Mouse (Mus musculus): ENCODE measurements around the gene Iqce. TPM values are rescaled to one million over a fixed set of nuclear protein-coding genes. Genes with fewer than 3 reads are reported as not detected.

Iqce gene
- polyA plus RNA-seq, 1 experiment from 2014 or later: 7.9 TPM

DNA sequence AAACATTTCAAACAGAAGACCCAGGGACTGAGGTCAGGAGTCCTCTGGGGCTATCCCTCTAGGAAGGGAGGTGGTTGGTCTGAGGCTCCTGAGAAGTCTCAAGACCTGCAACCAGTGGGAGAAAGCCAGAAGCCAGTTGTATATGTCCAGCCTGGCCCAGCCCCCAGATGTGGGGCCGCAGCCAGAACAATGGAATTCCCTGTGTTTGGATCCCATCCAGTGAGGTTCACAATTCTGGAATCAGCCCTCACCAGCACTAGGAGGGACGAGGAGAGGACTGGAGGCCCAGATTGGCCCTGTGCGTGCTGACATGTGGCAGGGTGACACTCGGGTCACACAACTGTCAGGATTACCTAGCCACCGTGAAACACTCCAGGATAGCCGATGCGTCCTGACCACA, 49.6 kb downstream of the Iqce start:
- no peak for ATAC-seq
- Histone ChIP-seq H3K27me3 (replicated peaks) (no peaks in the 10 kb centered on the region; the same call in 1 of the 2 replicates), H3K27ac (no peak overlapping the region), H3K4me2 (no peak overlapping the region), H3K4me3 (no peak overlapping the region), H3K9ac (no peak overlapping the region), H3K36me3 (no peaks in the 10 kb centered on the region), H3K4me1 (peaks cover 40% of the 10 kb centered on the region), H3K9me3 (replicated peaks) (no peaks in the 10 kb centered on the region)
- WGBS (ENCODE audit: insufficient replicate concordance): 76% methylated on average over 7 of the region's 7 CpGs

DNA sequence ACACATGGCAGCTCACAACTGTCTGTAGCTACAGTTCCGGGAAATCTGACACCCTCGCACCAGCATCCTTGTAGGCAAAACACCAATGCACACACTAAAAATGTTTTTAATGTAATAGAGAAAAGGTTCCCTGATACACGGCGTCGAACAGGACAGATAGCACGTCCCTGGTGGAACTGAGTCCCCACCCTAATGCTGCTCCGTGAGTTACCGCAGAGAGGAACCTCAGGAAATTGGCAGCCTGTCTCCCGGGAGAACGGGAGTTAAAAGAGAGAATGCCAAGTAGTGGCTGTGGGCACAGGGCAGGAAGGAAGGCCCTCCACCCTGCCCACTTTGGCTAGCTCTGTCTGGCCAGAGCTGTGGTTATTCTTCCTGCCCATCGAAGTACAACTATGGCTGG, 50.9 kb downstream of the Iqce start:
- Histone ChIP-seq H3K36me3 (peaks cover 3% of the 10 kb centered on the region; the same call in 1 of the 2 replicates), H3K4me1 (peaks cover 53% of the 10 kb centered on the region), H3K27me3 (replicated peaks) (no peaks in the 10 kb centered on the region; the same call in 1 of the 2 replicates), H3K27ac (no peak overlapping the region), H3K9me3 (replicated peaks) (no peaks in the 10 kb centered on the region), H3K9ac (no peak overlapping the region), H3K4me3 (no peak overlapping the region), H3K4me2 (no peak overlapping the region)
- ATAC-seq: no peak
- WGBS (ENCODE audit: insufficient replicate concordance): 60% methylated on average over 11 of the region's 11 CpGs

- Histone ChIP-seq H3K4me3 (peak overlapping the region; percentile 94), H3K4me2 (peak overlapping the region; percentile 99), H3K9me3 (replicated peaks) (no peaks in the 10 kb centered on the region), H3K27ac (peak overlapping the region; percentile 87), H3K4me1 (peaks cover 66% of the 10 kb centered on the region), H3K9ac (peak overlapping the region; percentile 60), H3K27me3 (replicated peaks) (no peaks in the 10 kb centered on the region; the same call in 1 of the 2 replicates), H3K36me3 (peaks cover 3% of the 10 kb centered on the region; the same call in 1 of the 2 replicates)
- no peak for ATAC-seq
- 69% methylated on average over 7 of the region's 7 CpGs for WGBS (ENCODE audit: insufficient replicate concordance)
Measured at GRCm38 (mm10) chr5:140649881-140650414, 52.2 kb downstream of the Iqce start.

DNA sequence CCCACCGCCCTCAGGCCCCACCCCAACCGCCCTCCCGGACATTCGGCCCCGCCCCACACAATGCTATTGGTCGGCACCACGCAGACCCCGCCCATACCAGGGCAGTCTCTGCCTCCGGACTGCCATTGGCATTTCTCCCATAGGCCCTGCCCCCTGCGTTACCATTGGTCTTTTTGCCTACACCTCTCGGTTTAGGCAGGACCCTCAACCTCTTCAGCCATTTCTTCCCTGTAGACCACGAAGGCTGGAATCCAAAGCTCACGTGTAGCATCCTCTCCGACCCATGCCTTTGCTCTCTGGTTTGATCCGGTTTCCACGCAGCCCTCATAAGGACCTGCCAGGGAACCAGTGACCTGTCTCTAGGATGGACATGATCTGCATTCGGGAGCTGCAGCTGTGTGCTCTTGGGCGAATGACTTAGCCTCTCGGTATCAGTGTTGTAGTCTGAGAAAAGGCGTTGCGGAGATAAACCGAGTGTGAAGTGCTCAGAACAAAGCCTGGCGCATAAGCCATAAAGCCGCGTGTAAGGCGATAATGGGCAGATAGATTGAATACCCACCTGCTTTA, 53.0 kb downstream of the Iqce start:
- H3K36me3 ChIP-seq: peaks cover 4% of the 10 kb centered on the region; the same call in 1 of the 2 replicates
- WGBS (ENCODE audit: insufficient replicate concordance): 3% methylated on average over 26 of the region's 26 CpGs
- peaks cover 74% of the 10 kb centered on the region for H3K4me1 ChIP-seq
- ATAC-seq: peak; percentile 90
- no peaks in the 10 kb centered on the region; the same call in 1 of the 2 replicates for H3K27me3 ChIP-seq (replicated peaks)
- H3K4me2 ChIP-seq: peak overlapping the region; percentile 99
- H3K9ac ChIP-seq: peak overlapping the region; percentile 60; the same call in 1 of the 2 replicates
- no peaks in the 10 kb centered on the region for H3K9me3 ChIP-seq (replicated peaks)
- H3K27ac ChIP-seq: peak overlapping the region; percentile 87
- peak overlapping the region; percentile 94 for H3K4me3 ChIP-seq

DNA sequence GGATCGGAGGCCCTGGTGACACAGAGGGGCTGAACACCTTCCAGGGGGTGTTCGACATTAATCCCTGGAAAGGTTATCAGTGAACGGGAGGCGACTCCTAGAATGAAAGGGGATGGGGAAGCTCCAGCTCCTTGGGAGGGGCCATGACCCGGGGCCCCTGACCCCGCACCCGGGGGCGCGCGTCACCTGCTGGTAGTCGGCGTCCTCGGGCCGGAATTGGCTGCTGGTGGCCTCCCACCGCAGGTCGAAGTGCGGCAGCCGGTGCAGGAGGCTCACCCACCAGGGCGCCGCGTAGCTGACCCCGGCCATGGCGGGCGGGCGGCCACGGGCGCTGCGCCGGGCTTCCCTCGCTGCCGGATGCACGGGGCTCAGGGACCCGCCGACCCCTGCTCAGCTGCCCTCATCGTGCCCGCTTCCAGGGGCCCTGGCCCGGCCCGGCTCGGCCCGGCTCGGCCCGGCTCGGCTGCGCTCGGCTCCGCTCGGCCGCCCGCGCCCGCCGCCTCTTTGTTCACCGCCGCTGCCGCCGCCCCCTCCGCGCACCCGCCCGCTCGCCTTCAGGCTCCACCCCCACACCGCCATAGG, 53.6 kb downstream of the Iqce start, which contains the start of gene Ttyh3:
Gene Ttyh3, minus strand, starts transcription at position 513 of the 582 bp plus-strand sequence.
- Histone ChIP-seq H3K9ac (peak within 1 kb of the TSS; percentile 97), H3K4me1 (peaks cover 79% of the 10 kb centered on the region), H3K27ac (peak within 1 kb of the TSS; percentile 93), H3K36me3 (peaks cover 10% of the 10 kb centered on the region), H3K4me3 (peak within 1 kb of the TSS; percentile 94), H3K27me3 (replicated peaks) (no peaks in the 10 kb centered on the region; the same call in 1 of the 2 replicates), H3K9me3 (replicated peaks) (no peaks in the 10 kb centered on the region), H3K4me2 (peak within 1 kb of the TSS; percentile 99)
- ATAC-seq: peak; percentile 2; the same call in 1 of the 2 replicates
- WGBS (ENCODE audit: insufficient replicate concordance): under 1% methylated on average over 54 of the region's 62 CpGs

DNA sequence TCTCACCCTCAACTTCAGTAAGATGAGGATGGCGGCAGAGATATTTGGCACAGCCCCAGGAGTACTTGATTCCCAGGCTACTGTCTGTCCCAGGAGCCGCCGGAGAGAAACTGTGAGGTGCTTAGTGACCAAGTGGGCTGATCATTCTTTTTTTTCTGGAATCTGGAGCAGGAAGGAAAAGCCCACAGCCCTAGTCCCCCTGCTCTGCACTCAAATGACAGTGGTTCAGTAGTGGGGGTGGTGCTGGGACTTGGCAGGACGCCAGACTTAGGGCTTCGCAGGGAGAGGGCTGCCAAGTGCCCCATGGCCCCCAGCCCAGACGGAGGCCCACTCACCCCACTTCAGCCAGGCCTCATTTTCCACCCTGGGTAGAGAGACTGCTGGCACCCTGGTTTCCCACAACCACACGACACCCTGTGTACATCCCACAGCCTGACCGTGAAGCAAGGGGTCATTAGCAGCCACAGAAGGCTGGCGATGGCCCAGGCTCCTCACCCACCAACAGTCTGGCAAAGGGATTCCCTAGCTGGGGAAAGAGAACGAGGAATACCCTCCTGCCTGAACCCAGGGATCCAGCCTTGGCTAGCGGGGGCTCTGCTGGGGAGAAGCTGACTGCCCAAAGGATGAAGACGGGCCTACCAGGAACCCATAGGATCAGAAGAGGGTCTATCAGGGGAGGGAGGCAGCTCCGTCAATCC, 54.2 kb downstream of the Iqce start:
- WGBS (ENCODE audit: insufficient replicate concordance): 25% methylated on average over 13 of the region's 13 CpGs
- no peaks in the 10 kb centered on the region for H3K9me3 ChIP-seq (replicated peaks)

GRCm38 (mm10) chr5:140647031-140647760, 55.0 kb downstream of the Iqce start:
- Histone ChIP-seq H3K4me1 (peaks cover 94% of the 10 kb centered on the region), H3K27me3 (replicated peaks) (no peaks in the 10 kb centered on the region; the same call in 1 of the 2 replicates), H3K9ac (peak overlapping the region; percentile 97), H3K9me3 (replicated peaks) (no peaks in the 10 kb centered on the region), H3K36me3 (peaks cover 10% of the 10 kb centered on the region), H3K27ac (peak overlapping the region; percentile 93; the same call in 1 of the 2 replicates), H3K4me3 (peak overlapping the region; percentile 94), H3K4me2 (peak overlapping the region; percentile 99)
- 76% methylated on average over 13 of the region's 13 CpGs for WGBS (ENCODE audit: insufficient replicate concordance)
- no peak for ATAC-seq

More for the DNA sequence above, 54.2 kb downstream of the Iqce start:
- ATAC-seq: no peak
- H3K4me3 ChIP-seq: peak overlapping the region; percentile 94
- peak overlapping the region; percentile 97 for H3K9ac ChIP-seq
- H3K36me3 ChIP-seq: peaks cover 10% of the 10 kb centered on the region
- peaks cover 86% of the 10 kb centered on the region for H3K4me1 ChIP-seq
- peak overlapping the region; percentile 93 for H3K27ac ChIP-seq
- no peaks in the 10 kb centered on the region; the same call in 1 of the 2 replicates for H3K27me3 ChIP-seq (replicated peaks)
- H3K4me2 ChIP-seq: peak overlapping the region; percentile 99

GRCm38 (mm10) chr5:140646171-140646570, 56.0 kb downstream of the Iqce start:
- whole genome bisulfite sequencing (ENCODE audit: insufficient replicate concordance): 90% methylated on average over 6 of the region's 6 CpGs
- H3K4me3 ChIP-seq: no peak overlapping the region
- no peaks in the 10 kb centered on the region; the same call in 1 of the 2 replicates for H3K27me3 ChIP-seq (replicated peaks)
- no peaks in the 10 kb centered on the region for H3K9me3 ChIP-seq (replicated peaks)
- H3K36me3 ChIP-seq: peaks cover 10% of the 10 kb centered on the region
- H3K9ac ChIP-seq: peak overlapping the region; percentile 67; the same call in 1 of the 2 replicates
- peak overlapping the region; percentile 93 for H3K27ac ChIP-seq
- H3K4me1 ChIP-seq: peaks cover 94% of the 10 kb centered on the region
- H3K4me2 ChIP-seq: peak overlapping the region; percentile 99
- no peak for ATAC-seq

DNA sequence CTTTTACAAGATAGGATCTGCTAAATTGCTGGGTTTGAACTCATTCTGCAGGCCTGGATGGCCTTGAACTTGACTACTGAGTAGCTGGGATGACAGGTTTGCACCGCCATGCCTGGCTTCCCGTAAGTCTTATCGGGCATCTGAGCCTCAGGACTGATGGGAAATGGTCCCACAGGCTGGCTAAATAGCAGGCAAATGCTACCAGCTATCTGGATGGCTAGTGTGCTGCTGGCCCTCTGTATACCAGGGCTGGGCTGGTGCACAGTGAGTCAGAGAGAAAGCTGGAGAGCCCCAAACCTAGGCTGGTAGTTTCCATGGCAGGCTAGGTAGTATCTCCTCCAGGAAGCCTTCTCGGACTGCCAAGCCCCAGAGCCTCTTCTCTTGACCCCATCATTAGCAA, 56.7 kb downstream of the Iqce start:
- Histone ChIP-seq H3K27me3 (replicated peaks) (no peaks in the 10 kb centered on the region), H3K36me3 (peaks cover 10% of the 10 kb centered on the region), H3K27ac (peak overlapping the region; percentile 93), H3K9ac (peak overlapping the region; percentile 67), H3K4me2 (peak overlapping the region; percentile 99), H3K4me1 (peaks cover 96% of the 10 kb centered on the region), H3K9me3 (replicated peaks) (no peaks in the 10 kb centered on the region), H3K4me3 (peak overlapping the region; percentile 33)
- no peak for ATAC-seq
- 33% methylated on average over 4 of the region's 4 CpGs for WGBS (ENCODE audit: insufficient replicate concordance)

DNA sequence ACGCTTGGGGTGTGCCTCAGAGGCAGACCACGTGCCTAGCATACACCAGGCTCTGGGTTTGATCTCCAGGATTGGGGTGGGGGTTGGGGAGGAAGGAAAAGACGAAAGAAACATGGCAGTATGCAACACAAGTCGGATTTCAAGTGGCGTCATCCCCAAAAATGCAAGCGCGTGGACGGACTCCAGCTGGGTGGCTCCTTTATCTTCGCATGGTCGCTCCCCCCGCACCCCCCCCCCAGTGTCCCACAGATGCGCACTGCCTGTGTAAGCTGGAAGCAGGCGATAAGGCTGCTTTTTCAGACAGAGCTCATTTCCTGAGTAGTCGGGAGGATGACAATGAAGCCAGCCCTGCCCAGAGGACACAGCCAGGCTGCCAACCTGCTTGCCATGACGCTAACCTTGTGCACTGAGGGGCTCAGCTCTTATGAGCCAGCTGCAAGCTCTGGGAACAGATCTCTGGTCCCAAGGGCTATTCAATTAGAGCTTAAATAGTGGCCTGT, 57.4 kb downstream of the Iqce start:
- Histone ChIP-seq H3K9me3 (replicated peaks) (no peaks in the 10 kb centered on the region), H3K27ac (peak overlapping the region; percentile 93), H3K4me3 (peak overlapping the region; percentile 33), H3K36me3 (peaks cover 16% of the 10 kb centered on the region), H3K4me1 (peaks cover 95% of the 10 kb centered on the region), H3K27me3 (replicated peaks) (no peaks in the 10 kb centered on the region), H3K9ac (peak overlapping the region; percentile 67), H3K4me2 (peak overlapping the region; percentile 99)
- peak; percentile 76 for ATAC-seq
- 17% methylated on average over 15 of the region's 15 CpGs for WGBS (ENCODE audit: insufficient replicate concordance)

DNA sequence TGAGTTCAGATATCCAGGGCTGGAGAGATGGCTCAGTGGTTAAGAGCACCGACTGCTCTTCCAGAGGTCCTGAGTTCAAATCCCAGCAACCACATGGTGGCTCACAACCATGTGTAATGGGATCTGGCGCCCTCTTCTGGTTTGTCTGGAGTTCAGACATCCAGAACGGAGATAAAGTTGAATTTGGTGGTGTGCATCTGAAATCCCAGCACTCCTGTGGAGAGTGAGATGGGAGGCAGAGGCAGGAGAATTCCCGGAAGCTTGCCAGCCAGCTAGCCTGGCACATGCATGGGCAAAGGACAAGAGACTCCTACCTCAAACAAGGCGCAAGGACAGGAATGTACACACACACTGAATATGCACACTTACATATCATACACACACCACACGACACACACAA, 57.9 kb downstream of the Iqce start:
- WGBS (ENCODE audit: insufficient replicate concordance): 68% methylated on average over 6 of the region's 6 CpGs
- Histone ChIP-seq H3K9me3 (replicated peaks) (no peaks in the 10 kb centered on the region), H3K27ac (peak overlapping the region; percentile 93), H3K4me1 (peaks cover 91% of the 10 kb centered on the region), H3K36me3 (peaks cover 19% of the 10 kb centered on the region), H3K4me2 (peak overlapping the region; percentile 99), H3K9ac (peak overlapping the region; percentile 49; the same call in 1 of the 2 replicates), H3K27me3 (replicated peaks) (no peaks in the 10 kb centered on the region), H3K4me3 (peak overlapping the region; percentile 29)
- ATAC-seq: no peak
